In the genomic region with DNA sequence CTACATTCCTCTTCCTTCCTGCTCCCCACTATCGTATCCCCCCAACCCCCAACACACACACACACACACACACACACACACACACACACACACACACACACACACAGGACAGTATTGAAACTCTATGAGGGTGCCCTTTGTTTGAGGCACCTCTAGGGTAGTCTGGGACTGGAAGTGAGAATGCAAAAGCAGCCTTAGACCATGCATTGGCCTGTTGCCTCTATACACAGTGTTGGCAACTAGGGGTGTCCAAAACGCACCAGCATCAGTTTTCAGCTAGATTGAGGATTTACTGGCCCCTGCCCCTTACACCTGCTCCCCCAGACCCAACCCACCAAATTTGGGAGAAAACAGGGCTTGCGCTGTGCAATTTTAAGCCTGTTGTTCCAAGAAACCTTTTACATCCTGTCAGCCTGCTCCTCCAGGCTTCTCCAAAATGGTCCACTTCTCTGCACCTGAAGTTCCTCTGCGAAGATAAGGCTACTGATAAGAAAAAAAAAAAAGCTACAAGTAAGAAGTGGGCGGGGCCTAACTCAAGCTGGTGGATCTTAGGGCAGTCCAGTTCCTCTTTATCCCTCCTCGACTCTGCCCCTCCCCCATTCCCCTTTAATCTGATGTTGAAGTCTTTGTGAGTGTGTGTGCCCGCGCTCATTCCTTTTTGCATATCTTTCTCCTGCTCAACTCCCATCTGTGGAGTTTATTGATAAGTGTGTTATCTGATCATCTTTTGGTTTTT, we compare ENCODE assay signal across 8 mouse cellular contexts. TPM values are rescaled to one million over a fixed set of nuclear protein-coding genes. Genes with fewer than 3 reads are reported as not detected.
DNase-seq lines count a peak whose midpoint lies in the region; ATAC-seq and TF ChIP-seq lines count a peak whose summit lies in the region.

No protein-coding gene starts in this region.

- peak overlapping the region; percentile 60 for H3K4me3 ChIP-seq in bone marrow macrophage, adult 2 months (ENCODE audit: insufficient read depth, low read length)
- peak overlapping the region; percentile 51; the same call in 1 of the 2 replicates for H3K4me3 ChIP-seq in forebrain, embryonic 14.5 days (ENCODE audit: low read depth, low read length)
- H3K4me3 ChIP-seq in kidney, embryonic 16.5 days (ENCODE audit: low read length) = peak overlapping the region; percentile 54
- H3K4me3 ChIP-seq in macrophage (ENCODE audit: inconsistent target) = peak overlapping the region; percentile 27; the same call in 1 of the 2 replicates
- peak overlapping the region; percentile 52 for H3K4me3 ChIP-seq in stomach, embryonic 15.5 days (replicated peaks)

- ATAC-seq in forebrain, embryonic 14.5 days = peak; percentile 43
- peak; percentile 37 for ATAC-seq in kidney, embryonic 16.5 days (ENCODE audit: low FRiP score, low TSS enrichment)
- ATAC-seq in stomach, embryonic 15.5 days (ENCODE audit: insufficient read depth, low FRiP score, low read depth) = no peak

- H3K9ac ChIP-seq in forebrain, embryonic 14.5 days (ENCODE audit: low read length) = peak overlapping the region; percentile 21
- no peak overlapping the region for H3K9ac ChIP-seq in kidney, embryonic 16.5 days (replicated peaks; ENCODE audit: low read length)
- H3K9ac ChIP-seq in stomach, embryonic 15.5 days = no peak overlapping the region

- peak; percentile 85 for DNase-seq in heart, adult 11 months
- no peak for DNase-seq in heart, adult 8-10 months (ENCODE audit: low spot score)
- DNase-seq in forebrain, embryonic 14.5 days (ENCODE audit: low spot score) = peak; percentile 66
- DNase-seq in c-Kit-positive CD71-positive TER-119-positive erythroid progenitor cells, embryonic 14.5 days (ENCODE audit: low spot score) = no peak

- no peaks in the 10 kb centered on the region for H3K36me3 ChIP-seq in forebrain, embryonic 14.5 days (ENCODE audit: control insufficient read depth, insufficient read depth, low read length)
- H3K36me3 ChIP-seq in kidney, embryonic 16.5 days (ENCODE audit: insufficient read depth, low read length) = no peaks in the 10 kb centered on the region
- no peaks in the 10 kb centered on the region for H3K36me3 ChIP-seq in macrophage (ENCODE audit: inconsistent target)
- H3K36me3 ChIP-seq in stomach, embryonic 15.5 days = no peaks in the 10 kb centered on the region

- peak overlapping the region; percentile 12; the same call in 1 of the 2 replicates for H3K27ac ChIP-seq in bone marrow macrophage, adult 2 months (ENCODE audit: insufficient read depth, low read depth, low read length)
- H3K27ac ChIP-seq in forebrain, embryonic 14.5 days (ENCODE audit: low read depth, low read length) = peak overlapping the region; percentile 90; the same call in 1 of the 2 replicates
- H3K27ac ChIP-seq in kidney, embryonic 16.5 days (ENCODE audit: low read length) = no peak overlapping the region
- H3K27ac ChIP-seq in macrophage = no peak overlapping the region
- no peak overlapping the region for H3K27ac ChIP-seq in stomach, embryonic 15.5 days

- WGBS in forebrain, embryonic 14.5 days = 33% methylated on average over 8 of the region's 8 CpGs
- 27% methylated on average over 8 of the region's 8 CpGs for WGBS in kidney, embryonic 16.5 days
- WGBS in macrophage (ENCODE audit: missing documents) = 11% methylated on average over 7 of the region's 8 CpGs
- WGBS in stomach, embryonic 15.5 days = 40% methylated on average over 7 of the region's 8 CpGs

- H3K9me3 ChIP-seq in forebrain, embryonic 14.5 days (replicated peaks; ENCODE audit: control insufficient read depth, low read length) = no peaks in the 10 kb centered on the region
- no peaks in the 10 kb centered on the region for H3K9me3 ChIP-seq in kidney, embryonic 16.5 days (ENCODE audit: low read length)
- no peaks in the 10 kb centered on the region for H3K9me3 ChIP-seq in stomach, embryonic 15.5 days

- TF ChIP-seq POLR2A in bone marrow macrophage, adult 2 months (IDR thresholded peaks at IDR 0.05; ENCODE audit: borderline replicate concordance, low read depth, low read length) = no peak

- peak overlapping the region; percentile 65 for H3K4me2 ChIP-seq in forebrain, embryonic 14.5 days (ENCODE audit: low read length)
- H3K4me2 ChIP-seq in kidney, embryonic 16.5 days (replicated peaks; ENCODE audit: low read depth, low read length) = peak overlapping the region; percentile 72
- H3K4me2 ChIP-seq in stomach, embryonic 15.5 days = peak overlapping the region; percentile 69

- H3K4me1 ChIP-seq in bone marrow macrophage, adult 2 months (ENCODE audit: control insufficient read depth, insufficient read depth, low read length) = peaks cover 4% of the 10 kb centered on the region; the same call in 1 of the 2 replicates
- peaks cover 5% of the 10 kb centered on the region; the same call in 1 of the 2 replicates for H3K4me1 ChIP-seq in forebrain, embryonic 14.5 days (ENCODE audit: control insufficient read depth, insufficient read depth, low read length)
- H3K4me1 ChIP-seq in kidney, embryonic 16.5 days (ENCODE audit: insufficient read depth, low read length) = 0 out of 2 replicates have a peak, but pooled peaks cover 4% of the 10 kb centered on the region
- no peaks in the 10 kb centered on the region for H3K4me1 ChIP-seq in stomach, embryonic 15.5 days

- TF ChIP-seq CTCF in bone marrow macrophage, adult 2 months (IDR thresholded peaks at IDR 0.05; ENCODE audit: low read depth, low read length) = no peak

- H3K79me2 ChIP-seq in macrophage (ENCODE audit: inconsistent target) = no peaks in the 10 kb centered on the region

- no peaks in the 10 kb centered on the region for H3K27me3 ChIP-seq in forebrain, embryonic 14.5 days (replicated peaks; ENCODE audit: control insufficient read depth, insufficient read depth, low read length)
- H3K27me3 ChIP-seq in kidney, embryonic 16.5 days (ENCODE audit: insufficient read depth, low read length) = peaks cover 20% of the 10 kb centered on the region; the same call in 1 of the 2 replicates
- H3K27me3 ChIP-seq in stomach, embryonic 15.5 days (replicated peaks) = peaks cover 11% of the 10 kb centered on the region; the same call in 1 of the 2 replicates

RNA-seq across cellular contexts. Expression of a gene that starts 2.6 kb away (rescaled TPM):
- 1 to 10 TPM; 4.2 to 5.1 (median 4.4) TPM for total RNA-seq in heart, adult 8-10 months (2022)
- polyA plus RNA-seq in bone marrow macrophage, adult 2 months (2012; ENCODE audit: insufficient read depth, insufficient read length, missing spikeins) = 2.4 and 4.8 TPM in 2 replicates
- polyA plus RNA-seq in forebrain, embryonic 14.5 days (2014; fragmentation: Nextera tagmentation; extraction: Ambion mirVana) = 7.5 and 7.6 TPM in 2 replicates
- polyA plus RNA-seq in kidney, embryonic 16.5 days (2015; fragmentation: Nextera tagmentation; extraction: Ambion mirVana) = 2.5 and 3.1 TPM in 2 replicates
- 10 to 100 TPM in 4 of 26 experiments, 1 to 10 TPM in 21, under 1 TPM in 1; 0.84 to 25.2 (median 2.4) TPM for total RNA-seq in macrophage (2018; cell fraction: chromatin; rRNA removed)
- total RNA-seq in macrophage (2018; cell fraction: cytosol; rRNA removed) = 1 to 10 TPM in 21 of 26 experiments, under 1 TPM in 5; 0.73 to 4.3 (median 1.8) TPM
- 1 to 10 TPM in 18 of 26 experiments, under 1 TPM in 8; 0.53 to 9.0 (median 2.1) TPM for total RNA-seq in macrophage (2018; cell fraction: nucleus; rRNA removed)
- 1.3 to 3.5 TPM (median 1.9 TPM) in 3 replicates for polyA plus RNA-seq in macrophage (2018)
- 2.4 and 3.0 TPM in 2 replicates for polyA plus RNA-seq in stomach, embryonic 15.5 days (2015; fragmentation: Nextera tagmentation; extraction: Ambion mirVana)

Comparison
In these comparisons a context has a peak if more than half of its experiments do, and no peak if none do; other contexts are left out.
1. DNase-seq: peak in heart, adult 11 months (single experiment) and forebrain, embryonic 14.5 days (single experiment); none in heart, adult 8-10 months (single experiment) and c-Kit-positive CD71-positive TER-119-positive erythroid progenitor cells, embryonic 14.5 days (single experiment).
2. H3K27ac ChIP-seq: peak in bone marrow macrophage, adult 2 months (single experiment) and forebrain, embryonic 14.5 days (single experiment); none in kidney, embryonic 16.5 days (single experiment), macrophage (single experiment) and stomach, embryonic 15.5 days (single experiment).
3. Peak in every context shown above with its lines, with median percentiles within 50 percentile points of each other: H3K4me3 ChIP-seq and H3K4me2 ChIP-seq.